Mouse (Mus musculus): ENCODE measurements at regions not wholly inside any gene's neighbourhood (a gene's known extent, or its start where the extent isn't known, plus 50 kb on each side); places are given as distances from the start of the nearest gene placed in this dataset.

GRCm38 (mm10) chr12:106426631-106427030 lies 416.6 kb downstream of the Vrk1 start:
- no peak for DNase-seq

GRCm38 (mm10) chr12:106429991-106430390 lies 420.0 kb downstream of the Vrk1 start:
- no peak for DNase-seq

- DNase-seq: no peak
Observed at GRCm38 (mm10) chr12:106445151-106445550, 435.1 kb downstream of the Vrk1 start.

- DNase-seq: no peak
Observed at GRCm38 (mm10) chr12:106445976-106446375, 435.9 kb downstream of the Vrk1 start.

GRCm38 (mm10) chr12:106446876-106447532 lies 437.0 kb downstream of the Vrk1 start:
- no peak for DNase-seq

- no peak for DNase-seq
Observed at GRCm38 (mm10) chr12:106448551-106448950, 438.5 kb downstream of the Vrk1 start.

- no peak for DNase-seq
Observed at GRCm38 (mm10) chr12:106453491-106453890, 443.5 kb downstream of the Vrk1 start.

GRCm38 (mm10) chr12:106458215-106458614 lies 448.2 kb downstream of the Vrk1 start:
- no peak for DNase-seq

GRCm38 (mm10) chr12:106460650-106461049 lies 450.6 kb downstream of the Vrk1 start:
- DNase-seq: no peak

- no peak for DNase-seq
Observed at GRCm38 (mm10) chr12:106462281-106462680, 452.3 kb downstream of the Vrk1 start.

- DNase-seq: no peak
Observed at GRCm38 (mm10) chr12:106464701-106465100, 454.7 kb downstream of the Vrk1 start.

GRCm38 (mm10) chr12:106468173-106468860 lies 458.3 kb downstream of the Vrk1 start:
- DNase-seq: no peak

GRCm38 (mm10) chr12:106474501-106475165 lies 464.6 kb downstream of the Vrk1 start:
- DNase-seq: no peak

- no peak for DNase-seq
Observed at GRCm38 (mm10) chr12:106475486-106476050, 465.5 kb downstream of the Vrk1 start.

- DNase-seq: no peak
Observed at GRCm38 (mm10) chr12:106477040-106477665, 467.1 kb downstream of the Vrk1 start.

GRCm38 (mm10) chr12:106477731-106478130 lies 467.7 kb downstream of the Vrk1 start:
- DNase-seq: no peak

GRCm38 (mm10) chr12:106478381-106478781 lies 468.4 kb downstream of the Vrk1 start:
- no peak for DNase-seq

- no peak for DNase-seq
Observed at GRCm38 (mm10) chr12:106479067-106479877, 469.2 kb downstream of the Vrk1 start.

GRCm38 (mm10) chr12:106479878-106480194 lies 469.8 kb downstream of the Vrk1 start:
- DNase-seq: no peak

- DNase-seq: no peak
Observed at GRCm38 (mm10) chr12:106480281-106481060, 470.4 kb downstream of the Vrk1 start.

All from gastrocnemius, postnatal 10 days (tissue).